Comparison of ENCODE assay signal across 1 mouse cellular context in the genomic region with DNA sequence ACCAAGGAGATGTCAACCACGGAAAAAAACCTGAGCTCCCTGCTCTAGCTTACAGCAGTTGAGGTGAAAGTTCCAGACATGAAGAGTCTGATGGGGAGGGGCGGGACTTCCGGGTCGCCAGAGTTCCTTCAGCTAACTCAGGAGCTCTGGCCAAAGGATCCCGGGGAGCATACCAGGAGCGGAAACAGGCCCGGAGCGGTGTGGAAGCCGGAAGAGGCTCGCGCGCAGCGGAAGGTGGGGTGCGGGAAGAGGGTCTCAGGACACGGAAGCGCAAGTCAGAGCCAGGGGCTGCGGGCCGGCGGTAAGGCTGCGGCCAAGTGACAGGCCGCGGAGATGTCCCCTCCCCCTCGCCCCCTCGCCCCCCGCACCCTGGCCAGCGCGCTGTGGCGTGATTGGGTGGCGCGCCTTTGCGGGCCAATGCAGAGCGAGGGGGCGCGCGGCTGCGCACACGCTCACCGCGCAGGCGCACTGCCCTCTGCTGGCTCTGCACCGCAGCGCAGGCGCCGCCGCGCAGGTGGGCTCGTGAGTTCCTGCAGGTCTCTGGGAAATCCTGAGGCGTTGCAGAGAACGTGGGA.
TF ChIP-seq lines count a peak whose summit lies in the region.

Gene Echdc1 (plus strand): TSS at position 103 of the 575 bp plus-strand sequence.

TF ChIP-seq in MEL, 35 proteins besides CTCF, POLR2A, EP300 and RAD21 (continued from another document):
- TF ChIP-seq GABPA (IDR thresholded peaks at IDR 0.05; ENCODE audit: low read depth, low read length): no peak
- TF ChIP-seq RCOR1 (IDR thresholded peaks at IDR 0.05; ENCODE audit: low read depth, low read length): no peak
- TF ChIP-seq E2F4 (IDR thresholded peaks at IDR 0.05; ENCODE audit: borderline replicate concordance, low read depth, low read length): no peak
